Mouse (Mus musculus) kidney, adult 2 months (tissue): ENCODE data around the gene Cd200r4.

ENCODE experiments used
- CTCF ChIP-seq: fragments of 200-500 bp; conservative IDR thresholded peaks from 2 replicates; pipeline ENCODE4 v1.5.1; 2011; ENCODE audit warnings: low read depth, mild to moderate bottlenecking, control low read depth, low read length, moderate library complexity, mixed read lengths; ENCODE audit not compliant: insufficient read depth, insufficient read length
- POLR2A ChIP-seq: fragments of 200-500 bp; IDR thresholded peaks from one replicate; pipeline ENCODE4 v1.6.1; 2011; ENCODE audit warnings: low read depth, low read length, control low read depth

GRCm38 (mm10) chr16:44876625-44877024 is 65.1 kb downstream of the Cd200r4 start:
- TF ChIP-seq POLR2A (no peak), CTCF (no peak)
